Mouse (Mus musculus): ENCODE measurements at regions not wholly inside any gene's neighbourhood (a gene's known extent, or its start where the extent isn't known, plus 50 kb on each side); places are given as distances from the start of the nearest gene placed in this dataset.
A peak's percentile ranks its signal among the peaks of the same experiment; 100 is the strongest.

- Histone ChIP-seq H3K9me3 (ENCODE audit: low read length) (no peaks in the 10 kb centered on the region), H3K36me3 (ENCODE audit: insufficient read depth) (no peaks in the 10 kb centered on the region), H3K9ac (no peak overlapping the region), H3K4me3 (ENCODE audit: low read depth, low read length) (no peak overlapping the region), H3K4me2 (ENCODE audit: low read depth) (no peak overlapping the region), H3K4me1 (ENCODE audit: insufficient read depth) (no peaks in the 10 kb centered on the region), H3K27ac (ENCODE audit: low read depth, low read length) (no peak overlapping the region), H3K27me3 (ENCODE audit: insufficient read depth, low read length) (no peaks in the 10 kb centered on the region)
- no peak for TF ChIP-seq CTCF (IDR thresholded peaks at IDR 0.05; ENCODE audit: low read depth)
- DNase-seq (no peak), ATAC-seq (no peak)
- 89% methylated on average over 3 of the region's 3 CpGs for WGBS
Observed at GRCm38 (mm10) chr6:24269633-24270032, 101.7 kb upstream of the Slc13a1 start.

- Histone ChIP-seq H3K27me3 (ENCODE audit: insufficient read depth, low read length) (no peaks in the 10 kb centered on the region), H3K4me3 (ENCODE audit: low read depth, low read length) (no peak overlapping the region), H3K36me3 (ENCODE audit: insufficient read depth) (no peaks in the 10 kb centered on the region), H3K4me1 (ENCODE audit: insufficient read depth) (no peaks in the 10 kb centered on the region), H3K27ac (ENCODE audit: low read depth, low read length) (no peak overlapping the region), H3K9me3 (ENCODE audit: low read length) (no peaks in the 10 kb centered on the region), H3K9ac (no peak overlapping the region), H3K4me2 (ENCODE audit: low read depth) (no peak overlapping the region)
- WGBS = 67% methylated on average over 4 of the region's 4 CpGs
- no peak for TF ChIP-seq CTCF (IDR thresholded peaks at IDR 0.05; ENCODE audit: low read depth)
- ATAC-seq (no peak), DNase-seq (no peak)
Observed at GRCm38 (mm10) chr6:24263796-24264195, 95.9 kb upstream of the Slc13a1 start.

- Histone ChIP-seq H3K27me3 (ENCODE audit: insufficient read depth, low read length) (no peaks in the 10 kb centered on the region), H3K36me3 (ENCODE audit: insufficient read depth) (no peaks in the 10 kb centered on the region), H3K4me2 (ENCODE audit: low read depth) (no peak overlapping the region), H3K4me3 (ENCODE audit: low read depth, low read length) (no peak overlapping the region), H3K9ac (no peak overlapping the region), H3K4me1 (ENCODE audit: insufficient read depth) (no peaks in the 10 kb centered on the region), H3K27ac (ENCODE audit: low read depth, low read length) (no peak overlapping the region), H3K9me3 (ENCODE audit: low read length) (no peaks in the 10 kb centered on the region)
- 82% methylated on average over 5 of the region's 5 CpGs for WGBS
- ATAC-seq (no peak), DNase-seq (no peak)
- TF ChIP-seq CTCF (IDR thresholded peaks at IDR 0.05; ENCODE audit: low read depth) = no peak
Observed at GRCm38 (mm10) chr6:24262578-24262977, 94.7 kb upstream of the Slc13a1 start.

GRCm38 (mm10) chr6:24245591-24245990, 77.7 kb upstream of the Slc13a1 start:
- ATAC-seq (no peak), DNase-seq (peak; percentile 15)
- H3K27me3 ChIP-seq (ENCODE audit: insufficient read depth, low read length) = no peaks in the 10 kb centered on the region
- no peak overlapping the region for H3K4me2 ChIP-seq (ENCODE audit: low read depth)
- no peak overlapping the region for H3K4me3 ChIP-seq (ENCODE audit: low read depth, low read length)
- no peaks in the 10 kb centered on the region for H3K9me3 ChIP-seq (ENCODE audit: low read length)
- no peaks in the 10 kb centered on the region for H3K4me1 ChIP-seq (ENCODE audit: insufficient read depth)
- H3K36me3 ChIP-seq (ENCODE audit: insufficient read depth) = no peaks in the 10 kb centered on the region
- 56% methylated on average over 1 of the region's 1 CpGs for WGBS
- H3K9ac ChIP-seq = no peak overlapping the region
- no peak for TF ChIP-seq CTCF (IDR thresholded peaks at IDR 0.05; ENCODE audit: low read depth)
- H3K27ac ChIP-seq (ENCODE audit: low read depth, low read length) = no peak overlapping the region

- DNase-seq (no peak), ATAC-seq (no peak)
- no peaks in the 10 kb centered on the region for H3K9me3 ChIP-seq (ENCODE audit: low read length)
- H3K4me3 ChIP-seq (ENCODE audit: low read depth, low read length) = no peak overlapping the region
- H3K4me1 ChIP-seq (ENCODE audit: insufficient read depth) = no peaks in the 10 kb centered on the region
- no peak overlapping the region for H3K4me2 ChIP-seq (ENCODE audit: low read depth)
- no peak for TF ChIP-seq CTCF (IDR thresholded peaks at IDR 0.05; ENCODE audit: low read depth)
- WGBS = 38% methylated on average over 1 of the region's 1 CpGs
- no peaks in the 10 kb centered on the region for H3K27me3 ChIP-seq (ENCODE audit: insufficient read depth, low read length)
- H3K27ac ChIP-seq (ENCODE audit: low read depth, low read length) = no peak overlapping the region
- H3K9ac ChIP-seq = no peak overlapping the region
- no peaks in the 10 kb centered on the region for H3K36me3 ChIP-seq (ENCODE audit: insufficient read depth)
Observed at GRCm38 (mm10) chr6:24238541-24238940, 70.6 kb upstream of the Slc13a1 start.

- WGBS = 66% methylated on average over 2 of the region's 2 CpGs
- Histone ChIP-seq H3K27ac (ENCODE audit: low read depth, low read length) (no peak overlapping the region), H3K9me3 (ENCODE audit: low read length) (no peaks in the 10 kb centered on the region), H3K4me2 (ENCODE audit: low read depth) (no peak overlapping the region), H3K27me3 (ENCODE audit: insufficient read depth, low read length) (no peaks in the 10 kb centered on the region), H3K9ac (no peak overlapping the region), H3K36me3 (ENCODE audit: insufficient read depth) (no peaks in the 10 kb centered on the region), H3K4me3 (ENCODE audit: low read depth, low read length) (no peak overlapping the region), H3K4me1 (ENCODE audit: insufficient read depth) (no peaks in the 10 kb centered on the region)
- DNase-seq (no peak), ATAC-seq (no peak)
- no peak for TF ChIP-seq CTCF (IDR thresholded peaks at IDR 0.05; ENCODE audit: low read depth)
Observed at GRCm38 (mm10) chr6:24238054-24238453, 70.2 kb upstream of the Slc13a1 start.

- no peak for TF ChIP-seq CTCF (IDR thresholded peaks at IDR 0.05; ENCODE audit: low read depth)
- 85% methylated on average over 2 of the region's 2 CpGs for WGBS
- Histone ChIP-seq H3K36me3 (ENCODE audit: insufficient read depth) (no peaks in the 10 kb centered on the region), H3K4me2 (ENCODE audit: low read depth) (no peak overlapping the region), H3K4me1 (ENCODE audit: insufficient read depth) (no peaks in the 10 kb centered on the region), H3K9me3 (ENCODE audit: low read length) (no peaks in the 10 kb centered on the region), H3K9ac (no peak overlapping the region), H3K4me3 (ENCODE audit: low read depth, low read length) (no peak overlapping the region), H3K27ac (ENCODE audit: low read depth, low read length) (no peak overlapping the region), H3K27me3 (ENCODE audit: insufficient read depth, low read length) (no peaks in the 10 kb centered on the region)
- DNase-seq (no peak), ATAC-seq (no peak)
Observed at GRCm38 (mm10) chr6:24233626-24234025, 65.7 kb upstream of the Slc13a1 start.

- no peak overlapping the region for H3K9ac ChIP-seq
- H3K4me3 ChIP-seq (ENCODE audit: low read depth, low read length) = no peak overlapping the region
- H3K4me2 ChIP-seq (ENCODE audit: low read depth) = no peak overlapping the region
- no peaks in the 10 kb centered on the region for H3K9me3 ChIP-seq (ENCODE audit: low read length)
- WGBS = 69% methylated on average over 1 of the region's 1 CpGs
- H3K36me3 ChIP-seq (ENCODE audit: insufficient read depth) = no peaks in the 10 kb centered on the region
- no peak for TF ChIP-seq CTCF (IDR thresholded peaks at IDR 0.05; ENCODE audit: low read depth)
- H3K27ac ChIP-seq (ENCODE audit: low read depth, low read length) = no peak overlapping the region
- no peaks in the 10 kb centered on the region for H3K27me3 ChIP-seq (ENCODE audit: insufficient read depth, low read length)
- DNase-seq (no peak), ATAC-seq (peak; percentile 66)
- H3K4me1 ChIP-seq (ENCODE audit: insufficient read depth) = no peaks in the 10 kb centered on the region
Observed at GRCm38 (mm10) chr6:24220589-24220988, 52.7 kb upstream of the Slc13a1 start.

Measured in forebrain, postnatal 0 days (tissue).